Mouse (Mus musculus): ENCODE results near the gene Dpp10. TPM values are rescaled to one million over a fixed set of nuclear protein-coding genes. Genes with fewer than 3 reads are reported as not detected.

Dpp10 gene
- polyA plus RNA-seq, 1 experiment: not detected

DNA sequence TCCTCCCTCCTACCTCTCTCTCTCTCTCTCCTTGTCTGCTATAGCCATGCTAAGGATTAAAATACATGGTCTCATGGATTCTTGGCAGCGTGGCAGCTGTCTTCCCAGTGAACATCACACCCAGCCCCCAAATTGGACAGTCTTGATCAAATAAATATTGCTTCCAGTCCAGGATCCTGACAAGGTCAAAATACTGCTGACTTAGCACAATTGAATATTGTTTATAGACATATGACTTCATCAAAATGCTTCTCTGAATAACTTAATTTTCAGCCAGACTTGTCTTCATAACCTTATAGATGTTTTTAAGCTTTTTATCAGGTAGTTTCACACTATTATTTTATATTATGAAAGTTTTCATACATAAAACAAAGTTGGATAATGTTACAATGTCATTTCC, 120.5 kb downstream of the Dpp10 start:
- Histone ChIP-seq H3K4me3 (replicated peaks; ENCODE audit: extremely low read depth, low read depth, low read length) (no peak overlapping the region), H3K4me1 (ENCODE audit: control insufficient read depth, insufficient read depth, low read length) (no peaks in the 10 kb centered on the region)
- no peak for DNase-seq
- TF ChIP-seq POLR2A (IDR thresholded peaks at IDR 0.05; ENCODE audit: borderline replicate concordance, extremely low read depth, low read depth, low read length) (no peak), CTCF (IDR thresholded peaks at IDR 0.05; ENCODE audit: insufficient read depth, low read length) (no peak)
- 29% methylated on average over 1 of the region's 1 CpGs for WGBS

DNA sequence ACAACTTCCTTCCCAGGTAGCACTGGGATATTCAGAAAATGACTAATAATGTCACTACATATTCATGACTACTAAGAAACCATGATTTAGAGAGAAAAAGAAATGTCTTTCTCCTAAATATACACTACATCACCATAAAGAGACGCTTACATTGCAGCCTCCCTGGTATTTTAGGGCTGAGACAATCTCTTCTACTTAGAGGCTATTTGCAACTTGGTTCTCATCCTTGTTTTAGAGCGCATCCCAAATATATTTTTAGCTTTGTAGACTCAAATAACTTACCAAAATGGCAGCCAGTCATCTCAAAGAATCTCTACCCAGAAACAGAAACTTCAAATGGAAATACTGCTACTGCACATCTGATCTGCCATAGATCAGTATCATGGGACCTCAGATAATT, 121.5 kb downstream of the Dpp10 start:
- Histone ChIP-seq H3K4me1 (ENCODE audit: control insufficient read depth, insufficient read depth, low read length) (no peaks in the 10 kb centered on the region), H3K4me3 (replicated peaks; ENCODE audit: extremely low read depth, low read depth, low read length) (no peak overlapping the region)
- 83% methylated on average over 2 of the region's 2 CpGs for WGBS
- no peak for DNase-seq
- no peak for TF ChIP-seq POLR2A (IDR thresholded peaks at IDR 0.05; ENCODE audit: borderline replicate concordance, extremely low read depth, low read depth, low read length)
- TF ChIP-seq CTCF (IDR thresholded peaks at IDR 0.05; ENCODE audit: insufficient read depth, low read length): no peak

DNA sequence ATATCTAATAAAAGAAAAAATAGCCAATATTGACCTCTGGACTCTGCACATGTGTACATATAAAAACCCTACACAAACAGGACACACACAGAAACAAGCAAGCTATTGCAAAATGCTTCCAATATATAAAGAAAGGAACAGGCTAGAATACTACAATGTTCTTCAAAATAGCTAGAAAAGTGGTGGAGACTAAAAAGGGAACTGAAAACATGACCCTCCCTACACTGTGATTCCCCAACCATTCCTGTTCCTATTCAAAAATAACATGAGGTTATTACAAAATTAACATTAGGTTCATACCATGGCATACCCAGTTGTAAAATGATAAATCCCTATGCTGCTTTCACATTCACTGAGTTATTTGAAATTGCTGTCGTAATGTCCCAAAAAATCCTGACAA, 125.8 kb downstream of the Dpp10 start:
- DNase-seq: no peak
- Histone ChIP-seq H3K4me1 (ENCODE audit: control insufficient read depth, insufficient read depth, low read length) (no peaks in the 10 kb centered on the region), H3K4me3 (replicated peaks; ENCODE audit: extremely low read depth, low read depth, low read length) (no peak overlapping the region)
- no peak for TF ChIP-seq CTCF (IDR thresholded peaks at IDR 0.05; ENCODE audit: insufficient read depth, low read length)
- TF ChIP-seq POLR2A (IDR thresholded peaks at IDR 0.05; ENCODE audit: borderline replicate concordance, extremely low read depth, low read depth, low read length): no peak
- WGBS: 82% methylated on average over 1 of the region's 1 CpGs

DNA sequence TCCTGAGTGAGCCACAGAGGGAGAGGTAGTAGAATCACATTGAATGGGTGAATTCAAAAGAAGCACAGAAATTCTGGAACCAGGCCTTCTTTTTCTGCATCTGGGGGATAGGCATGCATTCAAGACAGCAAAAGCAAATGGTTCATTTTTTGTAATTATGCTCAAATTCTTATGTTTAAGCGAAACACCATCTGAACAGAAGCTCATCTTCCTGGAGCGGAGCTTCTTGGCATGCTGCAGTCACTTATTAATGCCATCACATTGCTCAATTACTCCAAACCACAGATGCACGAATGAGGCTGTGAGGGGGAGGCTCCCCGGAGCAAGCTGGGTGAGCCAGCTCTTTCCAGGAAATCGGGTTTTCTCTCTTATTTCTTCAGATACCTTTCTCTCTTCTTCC, 142.7 kb downstream of the Dpp10 start:
- 71% methylated on average over 5 of the region's 5 CpGs for WGBS
- TF ChIP-seq POLR2A (IDR thresholded peaks at IDR 0.05; ENCODE audit: borderline replicate concordance, extremely low read depth, low read depth, low read length) (no peak), CTCF (IDR thresholded peaks at IDR 0.05; ENCODE audit: insufficient read depth, low read length) (no peak)
- no peaks in the 10 kb centered on the region for H3K4me1 ChIP-seq (ENCODE audit: control insufficient read depth, insufficient read depth, low read length)
- no peak for DNase-seq
- H3K4me3 ChIP-seq (replicated peaks; ENCODE audit: extremely low read depth, low read depth, low read length): no peak overlapping the region

DNA sequence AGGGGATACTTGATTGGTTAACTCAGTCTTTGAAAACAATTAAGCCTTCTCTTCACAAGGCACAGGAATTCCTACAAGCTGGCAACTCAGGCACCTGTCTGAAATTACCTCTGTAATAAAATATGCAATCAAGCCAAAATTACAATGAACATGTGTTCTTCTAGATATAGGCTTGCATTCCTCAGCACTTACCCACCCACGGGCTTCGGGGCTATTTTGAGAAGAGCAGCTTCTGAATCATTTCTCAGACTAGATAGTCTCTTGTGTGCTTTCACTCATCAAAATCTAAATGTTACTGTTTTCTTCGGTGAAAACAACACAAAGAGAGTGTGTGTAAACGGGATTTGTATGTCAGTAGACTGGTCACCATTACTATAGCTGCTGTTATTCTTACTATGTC, 144.1 kb downstream of the Dpp10 start:
- H3K4me1 ChIP-seq (ENCODE audit: control insufficient read depth, insufficient read depth, low read length): no peaks in the 10 kb centered on the region
- no peak overlapping the region for H3K4me3 ChIP-seq (replicated peaks; ENCODE audit: extremely low read depth, low read depth, low read length)
- whole genome bisulfite sequencing: 69% methylated on average over 4 of the region's 4 CpGs
- no peak for DNase-seq
- TF ChIP-seq POLR2A (IDR thresholded peaks at IDR 0.05; ENCODE audit: borderline replicate concordance, extremely low read depth, low read depth, low read length) (no peak), CTCF (IDR thresholded peaks at IDR 0.05; ENCODE audit: insufficient read depth, low read length) (no peak)

DNA sequence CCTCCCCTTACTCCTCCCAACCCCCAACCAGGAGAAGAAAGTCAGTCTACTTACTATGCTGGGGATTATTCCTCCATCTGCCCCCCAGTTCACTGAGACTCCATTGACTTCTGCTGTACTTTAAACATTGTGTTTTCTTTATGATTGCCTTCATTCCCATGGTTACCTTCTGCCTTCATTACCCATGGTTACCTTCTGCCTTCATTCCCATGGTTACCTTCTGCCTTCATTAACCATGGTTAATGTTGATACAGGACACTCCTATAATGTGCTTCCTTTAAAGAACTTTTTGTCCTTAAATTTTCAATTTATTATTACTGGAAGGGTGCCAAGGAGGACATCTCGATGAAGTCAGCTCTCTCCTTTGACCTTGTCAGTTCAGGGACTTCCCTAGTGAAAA, 158.1 kb downstream of the Dpp10 start:
- no peak for DNase-seq
- Histone ChIP-seq H3K4me3 (replicated peaks; ENCODE audit: extremely low read depth, low read depth, low read length) (no peak overlapping the region), H3K4me1 (ENCODE audit: control insufficient read depth, insufficient read depth, low read length) (no peaks in the 10 kb centered on the region)
- TF ChIP-seq POLR2A (IDR thresholded peaks at IDR 0.05; ENCODE audit: borderline replicate concordance, extremely low read depth, low read depth, low read length): no peak
- TF ChIP-seq CTCF (IDR thresholded peaks at IDR 0.05; ENCODE audit: insufficient read depth, low read length): no peak
- 26% methylated on average over 1 of the region's 1 CpGs for WGBS

DNA sequence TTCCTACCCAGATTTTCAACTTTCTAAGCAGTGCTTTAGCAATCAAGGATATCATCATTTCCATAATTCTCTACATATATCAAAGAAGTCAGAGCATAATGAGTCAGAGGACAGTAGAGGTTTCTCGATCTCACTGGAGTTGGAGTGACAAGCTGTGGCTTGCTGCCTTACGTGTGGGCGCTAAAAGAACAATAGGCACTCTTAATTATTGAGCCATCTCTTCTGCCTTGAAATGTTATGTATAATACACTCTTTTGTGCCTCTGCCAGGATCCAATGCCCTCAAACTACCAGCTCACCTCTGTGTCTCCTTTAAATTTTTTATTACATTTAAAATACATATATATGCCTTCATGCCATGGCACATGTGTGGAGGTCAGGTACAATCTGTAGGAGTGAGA, 198.5 kb downstream of the Dpp10 start:
- no peak for DNase-seq
- 88% methylated on average over 3 of the region's 3 CpGs for WGBS
- no peak for TF ChIP-seq CTCF (IDR thresholded peaks at IDR 0.05; ENCODE audit: insufficient read depth, low read length)
- no peak for TF ChIP-seq POLR2A (IDR thresholded peaks at IDR 0.05; ENCODE audit: borderline replicate concordance, extremely low read depth, low read depth, low read length)
- Histone ChIP-seq H3K4me1 (ENCODE audit: control insufficient read depth, insufficient read depth, low read length) (no peaks in the 10 kb centered on the region), H3K4me3 (replicated peaks; ENCODE audit: extremely low read depth, low read depth, low read length) (no peak overlapping the region)

DNA sequence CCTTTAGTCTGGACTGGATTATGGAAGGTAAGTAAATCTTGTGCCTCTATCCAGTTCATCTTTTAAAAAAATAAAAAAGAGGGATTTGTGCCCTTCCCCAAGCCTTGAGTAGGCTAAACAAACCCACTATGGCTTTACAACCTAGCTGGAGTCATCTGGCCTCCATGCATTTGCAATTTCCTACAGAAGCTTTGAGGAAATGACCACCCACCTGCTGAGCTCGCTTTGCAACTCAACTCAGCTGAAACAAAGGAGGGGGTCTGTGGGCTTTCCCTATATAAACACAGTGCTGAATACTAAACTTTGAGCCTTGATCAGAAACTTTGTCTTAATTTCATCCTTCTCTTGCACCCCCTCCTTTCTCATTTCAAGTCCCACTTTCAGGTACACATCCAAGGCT, 244.2 kb downstream of the Dpp10 start:
- no peak overlapping the region for H3K4me3 ChIP-seq (replicated peaks; ENCODE audit: extremely low read depth, low read depth, low read length)
- TF ChIP-seq POLR2A (IDR thresholded peaks at IDR 0.05; ENCODE audit: borderline replicate concordance, extremely low read depth, low read depth, low read length): no peak
- TF ChIP-seq CTCF (IDR thresholded peaks at IDR 0.05; ENCODE audit: insufficient read depth, low read length): no peak
- H3K4me1 ChIP-seq (ENCODE audit: control insufficient read depth, insufficient read depth, low read length): no peaks in the 10 kb centered on the region
- DNase-seq: no peak
- 3% methylated on average over 1 of the region's 1 CpGs for WGBS

DNA sequence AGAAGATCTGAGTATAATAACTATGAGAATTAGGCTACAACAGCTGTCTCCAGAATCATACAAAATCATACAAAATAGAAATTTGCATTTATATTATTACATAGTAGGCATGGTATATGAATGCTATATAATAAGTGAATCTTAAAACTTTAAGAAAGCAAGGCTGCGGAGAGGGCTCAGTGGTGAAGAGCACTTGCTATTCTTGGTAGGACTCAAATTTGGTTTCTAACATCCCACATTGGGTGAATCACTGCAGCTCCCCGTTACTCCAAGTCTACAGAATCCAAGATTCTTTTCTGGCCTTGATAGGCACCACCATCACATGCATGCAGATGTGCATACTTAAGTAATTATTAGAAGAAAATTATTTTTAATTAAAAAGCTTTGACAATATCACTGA, 279.8 kb downstream of the Dpp10 start:
- no peak for DNase-seq
- no peak for TF ChIP-seq CTCF (IDR thresholded peaks at IDR 0.05; ENCODE audit: insufficient read depth, low read length)
- Histone ChIP-seq H3K4me3 (replicated peaks; ENCODE audit: extremely low read depth, low read depth, low read length) (no peak overlapping the region), H3K4me1 (ENCODE audit: control insufficient read depth, insufficient read depth, low read length) (no peaks in the 10 kb centered on the region)
- 94% methylated on average over 2 of the region's 2 CpGs for WGBS

DNA sequence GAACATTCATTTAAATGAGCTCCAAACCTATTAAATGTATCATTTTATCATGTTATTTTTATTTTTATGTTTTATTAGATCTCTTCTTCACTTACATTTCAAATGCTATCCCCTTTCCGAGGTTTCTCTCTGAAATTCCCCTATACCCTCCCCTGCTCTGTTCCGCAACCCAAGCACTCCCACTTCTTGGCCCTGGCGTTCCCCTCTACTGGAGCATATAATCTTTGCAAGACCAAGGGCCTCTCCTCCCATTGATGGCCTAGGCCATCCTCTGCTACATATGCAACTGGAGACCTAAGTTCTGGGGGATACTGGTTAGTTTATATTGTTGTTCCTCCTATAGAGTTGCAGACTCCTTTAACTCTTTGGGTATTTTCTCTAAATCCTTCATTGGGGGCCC, 283.1 kb downstream of the Dpp10 start:
- no peak for DNase-seq
- no peak for TF ChIP-seq POLR2A (IDR thresholded peaks at IDR 0.05; ENCODE audit: borderline replicate concordance, extremely low read depth, low read depth, low read length)
- no peak for TF ChIP-seq CTCF (IDR thresholded peaks at IDR 0.05; ENCODE audit: insufficient read depth, low read length)
- Histone ChIP-seq H3K4me1 (ENCODE audit: control insufficient read depth, insufficient read depth, low read length) (no peaks in the 10 kb centered on the region), H3K4me3 (replicated peaks; ENCODE audit: extremely low read depth, low read depth, low read length) (no peak overlapping the region)
- WGBS: 85% methylated on average over 3 of the region's 3 CpGs

DNA sequence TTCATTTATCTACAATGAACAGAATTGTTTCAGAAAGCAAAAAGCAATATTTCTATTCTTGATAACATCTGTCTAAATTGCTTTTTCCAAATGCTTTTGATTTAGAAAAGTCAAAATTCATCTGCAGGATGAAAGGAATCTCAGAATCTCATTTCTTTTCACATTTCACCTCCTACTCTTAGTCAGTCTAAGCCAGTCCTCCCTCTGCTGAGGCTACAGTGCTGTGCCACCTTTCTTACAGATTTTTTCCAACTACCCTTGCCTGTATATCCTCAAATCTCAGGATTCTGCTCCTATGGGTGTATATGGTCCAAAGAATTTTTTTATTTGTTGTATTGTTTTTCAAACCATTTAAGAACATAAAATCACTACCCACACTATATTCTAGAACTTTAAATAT, 289.3 kb downstream of the Dpp10 start:
- TF ChIP-seq CTCF (IDR thresholded peaks at IDR 0.05; ENCODE audit: insufficient read depth, low read length): no peak
- no peak for TF ChIP-seq POLR2A (IDR thresholded peaks at IDR 0.05; ENCODE audit: borderline replicate concordance, extremely low read depth, low read depth, low read length)
- DNase-seq: no peak

More for the DNA sequence above, 289.3 kb downstream of the Dpp10 start:
- Histone ChIP-seq H3K4me3 (replicated peaks; ENCODE audit: extremely low read depth, low read depth, low read length) (no peak overlapping the region), H3K4me1 (ENCODE audit: control insufficient read depth, insufficient read depth, low read length) (no peaks in the 10 kb centered on the region)
